In genomic region chr15:85656852-85657251, GRCm38 (mm10) we compare ENCODE assay signal across 10 mouse cellular contexts.
DNase-seq lines count a peak whose midpoint lies in the region; ATAC-seq and TF ChIP-seq lines count a peak whose summit lies in the region.
"Had no signal": no experiment of that assay in that cellular context is flagged by ENCODE, and none has a peak within 500 bp of the region (broad histone marks: within the 10 kb centered on the region; RNA-seq: fewer than 3 reads in every experiment).

No protein-coding gene starts in this region.

- no peak for TF ChIP-seq CTCF in lung, postnatal 0 days (IDR thresholded peaks at IDR 0.05)
- TF ChIP-seq CTCF in lung, adult 2 months (IDR thresholded peaks at IDR 0.05; ENCODE audit: insufficient read depth, low read length), result no peak

- DNase-seq in heart, postnatal 10 days, result no peak
- no peak for DNase-seq in lung, postnatal 0 days (ENCODE audit: low spot score)
- no peak for DNase-seq in lung, adult 2 months
- DNase-seq in cerebellum, postnatal 10 days, result peak; percentile 73 to 82

- WGBS in heart, embryonic 14.5 days, result 78% methylated on average over 6 of the region's 6 CpGs
- 73% methylated on average over 6 of the region's 6 CpGs for WGBS in lung, postnatal 0 days
- WGBS in lung, adult 2 months, result 33% methylated on average over 6 of the region's 6 CpGs
- WGBS in stomach, embryonic 16.5 days, result 78% methylated on average over 6 of the region's 6 CpGs
- 74% methylated on average over 6 of the region's 6 CpGs for WGBS in midbrain, embryonic 16.5 days

- peaks cover 12% of the 10 kb centered on the region; the same call in 1 of the 2 replicates for H3K36me3 ChIP-seq in heart, embryonic 14.5 days (ENCODE audit: control insufficient read depth, insufficient read depth, low read length)
- no peaks in the 10 kb centered on the region for H3K36me3 ChIP-seq in lung, postnatal 0 days (ENCODE audit: insufficient read depth, low read length)
- H3K36me3 ChIP-seq in stomach, embryonic 16.5 days (ENCODE audit: control insufficient read depth, insufficient read depth, low read length), result no peaks in the 10 kb centered on the region
- no peaks in the 10 kb centered on the region for H3K36me3 ChIP-seq in midbrain, embryonic 16.5 days (ENCODE audit: control insufficient read depth, insufficient read depth, low read length)

- TF ChIP-seq EP300 in lung, postnatal 0 days (IDR thresholded peaks at IDR 0.05), result no peak

- no peak overlapping the region for H3K27ac ChIP-seq in heart, embryonic 14.5 days (replicated peaks in 1 of 2; ENCODE audit: control insufficient read depth in 1 of 2, insufficient read depth in 1 of 2, low read depth in 2 of 2, low read length in 2 of 2)
- H3K27ac ChIP-seq in lung, postnatal 0 days (ENCODE audit: low read length), result peak overlapping the region; percentile 17; the same call in 1 of the 2 replicates
- H3K27ac ChIP-seq in stomach, embryonic 16.5 days (ENCODE audit: low read length), result no peak overlapping the region
- H3K27ac ChIP-seq in midbrain, embryonic 16.5 days (ENCODE audit: low read length), result no peak overlapping the region
- H3K27ac ChIP-seq: heart, embryonic 13.5 days; lung, embryonic 15.5 days; stomach, embryonic 15.5 days had no signal

- H3K4me1 ChIP-seq in heart, embryonic 14.5 days (ENCODE audit: control insufficient read depth in 2 of 2, insufficient read depth in 2 of 2, low read length in 2 of 2), result peaks cover 17 to 24% of the 10 kb centered on the region in 2 experiments
- H3K4me1 ChIP-seq in lung, postnatal 0 days (ENCODE audit: insufficient read depth, low read depth, low read length), result peaks cover 15% of the 10 kb centered on the region; the same call in 1 of the 2 replicates
- peaks cover 34% of the 10 kb centered on the region for H3K4me1 ChIP-seq in lung, adult 2 months (ENCODE audit: control insufficient read depth, insufficient read depth, low read length)
- peaks cover 34% of the 10 kb centered on the region for H3K4me1 ChIP-seq in stomach, embryonic 16.5 days (ENCODE audit: control insufficient read depth, insufficient read depth, low read length)
- H3K4me1 ChIP-seq in midbrain, embryonic 16.5 days (ENCODE audit: control insufficient read depth, insufficient read depth, low read length), result peaks cover 31% of the 10 kb centered on the region

- H3K4me2 ChIP-seq in heart, embryonic 14.5 days (ENCODE audit: low read length), result no peak overlapping the region
- no peak overlapping the region for H3K4me2 ChIP-seq in lung, postnatal 0 days (replicated peaks; ENCODE audit: low read depth, low read length)
- H3K4me2 ChIP-seq in stomach, embryonic 16.5 days (ENCODE audit: low read depth, low read length), result no peak overlapping the region
- no peak overlapping the region for H3K4me2 ChIP-seq in midbrain, embryonic 16.5 days (ENCODE audit: low read length)
- H3K4me2 ChIP-seq: lung, embryonic 15.5 days had no signal

- TF ChIP-seq POLR2A in lung, adult 2 months (IDR thresholded peaks at IDR 0.05; ENCODE audit: borderline replicate concordance, extremely low read depth, low read depth, low read length), result no peak

- ATAC-seq in heart, embryonic 14.5 days (ENCODE audit: insufficient number of reproducible peaks, insufficient read depth, low FRiP score, low read depth), result no peak
- no peak for ATAC-seq in lung, postnatal 0 days
- ATAC-seq in stomach, embryonic 16.5 days (ENCODE audit: insufficient read depth, low FRiP score), result no peak
- no peak for ATAC-seq in midbrain, embryonic 16.5 days

- no peaks in the 10 kb centered on the region for H3K9me3 ChIP-seq in heart, embryonic 14.5 days (ENCODE audit: control insufficient read depth, low read length)
- H3K9me3 ChIP-seq in lung, postnatal 0 days (ENCODE audit: low read length), result no peaks in the 10 kb centered on the region
- H3K9me3 ChIP-seq in stomach, embryonic 16.5 days (replicated peaks; ENCODE audit: control insufficient read depth, low read length), result no peaks in the 10 kb centered on the region
- H3K9me3 ChIP-seq in midbrain, embryonic 16.5 days (replicated peaks; ENCODE audit: control insufficient read depth, low read length, poor library complexity, severe bottlenecking), result no peaks in the 10 kb centered on the region
- H3K9me3 ChIP-seq: heart, embryonic 13.5 days; lung, embryonic 15.5 days; stomach, embryonic 15.5 days had no signal

- H3K4me3 ChIP-seq in heart, embryonic 14.5 days (ENCODE audit: control insufficient read depth in 1 of 2, insufficient read depth in 1 of 2, low read depth in 1 of 2, low read length in 2 of 2), result no peak overlapping the region
- no peak overlapping the region for H3K4me3 ChIP-seq in lung, postnatal 0 days (ENCODE audit: low read depth, low read length)
- H3K4me3 ChIP-seq in lung, adult 2 months (replicated peaks; ENCODE audit: extremely low read depth, low read depth, low read length), result no peak overlapping the region
- H3K4me3 ChIP-seq in stomach, embryonic 16.5 days (replicated peaks; ENCODE audit: low read length), result no peak overlapping the region
- no peak overlapping the region for H3K4me3 ChIP-seq in midbrain, embryonic 16.5 days (ENCODE audit: low read depth, low read length)
- H3K4me3 ChIP-seq: heart, embryonic 13.5 days; lung, embryonic 15.5 days; stomach, embryonic 15.5 days had no signal

- intact Hi-C loops in heart, postnatal 10 days (cut with DNase I), result no loop called here

- peaks cover 24% of the 10 kb centered on the region for H3K27me3 ChIP-seq in heart, embryonic 14.5 days (ENCODE audit: control insufficient read depth, insufficient read depth, low read length)
- H3K27me3 ChIP-seq in lung, postnatal 0 days (replicated peaks; ENCODE audit: insufficient read depth, low read length), result no peaks in the 10 kb centered on the region
- H3K27me3 ChIP-seq in stomach, embryonic 16.5 days (ENCODE audit: control insufficient read depth, insufficient read depth, low read length), result peaks cover 5% of the 10 kb centered on the region; the same call in 1 of the 2 replicates
- peaks cover 26% of the 10 kb centered on the region for H3K27me3 ChIP-seq in midbrain, embryonic 16.5 days (ENCODE audit: control insufficient read depth, insufficient read depth, low read depth, low read length)

- H3K9ac ChIP-seq in heart, embryonic 14.5 days (ENCODE audit: low read length), result peak overlapping the region; percentile 7; the same call in 1 of the 2 replicates
- no peak overlapping the region for H3K9ac ChIP-seq in lung, postnatal 0 days (replicated peaks; ENCODE audit: low read depth)
- 0 out of 2 replicates have a peak overlapping the region, but pooled peaks have one; percentile 7 for H3K9ac ChIP-seq in stomach, embryonic 16.5 days (ENCODE audit: low read length)
- no peak overlapping the region for H3K9ac ChIP-seq in midbrain, embryonic 16.5 days (ENCODE audit: low read depth, low read length)
- H3K9ac ChIP-seq: lung, embryonic 15.5 days; stomach, embryonic 15.5 days had no signal

Comparison
In these comparisons a context has a peak if more than half of its experiments do, and no peak if none do; other contexts are left out.
1. H3K9ac ChIP-seq: peak in heart, embryonic 14.5 days (single experiment) and stomach, embryonic 16.5 days (single experiment); none in lung, postnatal 0 days (single experiment) and midbrain, embryonic 16.5 days (single experiment).
2. DNase-seq: peak in cerebellum, postnatal 10 days (2 of 2); none in heart, postnatal 10 days (0 of 2), lung, postnatal 0 days (single experiment) and lung, adult 2 months (single experiment).